Comparison of ENCODE assay signal across 30 mouse cellular contexts in genomic region chr11:24630403-24630900, GRCm38 (mm10).
DNase-seq lines count a peak whose midpoint lies in the region; ATAC-seq and TF ChIP-seq lines count a peak whose summit lies in the region.
"Had no signal": no experiment of that assay in that cellular context is flagged by ENCODE, and none has a peak within 500 bp of the region (broad histone marks: within the 10 kb centered on the region; RNA-seq: fewer than 3 reads in every experiment).

No protein-coding gene starts in this region.

- H3K9ac ChIP-seq in forebrain, postnatal 0 days, result no peak overlapping the region
- no peak overlapping the region for H3K9ac ChIP-seq in ES-E14 (ENCODE audit: insufficient read depth, low read depth, low read length, poor library complexity, severe bottlenecking)
- no peak overlapping the region for H3K9ac ChIP-seq in forebrain, embryonic 13.5 days
- H3K9ac ChIP-seq in kidney, embryonic 16.5 days (replicated peaks; ENCODE audit: low read length), result no peak overlapping the region
- H3K9ac ChIP-seq: heart, embryonic 12.5 days; hindbrain, embryonic 13.5 days; liver, embryonic 14.5 days; lung, embryonic 14.5 days; midbrain, embryonic 15.5 days; neural tube, embryonic 15.5 days; stomach, embryonic 15.5 days had no signal

- H3K27ac ChIP-seq in forebrain, embryonic 10.5 days, result peak overlapping the region; percentile 37; the same call in 1 of the 2 replicates
- no peak overlapping the region for H3K27ac ChIP-seq in forebrain, postnatal 0 days (ENCODE audit: low read depth, low read length)
- no peak overlapping the region for H3K27ac ChIP-seq in ES-E14 (ENCODE audit: insufficient read depth, low read depth, low read length, poor library complexity, severe bottlenecking)
- peak overlapping the region; percentile 68; the same call in 1 of the 2 replicates for H3K27ac ChIP-seq in forebrain, embryonic 13.5 days
- peak overlapping the region; percentile 57; the same call in 1 of the 2 replicates for H3K27ac ChIP-seq in limb, embryonic 10.5 days
- no peak overlapping the region for H3K27ac ChIP-seq in kidney, embryonic 16.5 days (ENCODE audit: low read length)
- H3K27ac ChIP-seq: hindbrain, embryonic 13.5 days; kidney, postnatal 0 days; liver, embryonic 14.5 days; midbrain, embryonic 15.5 days; neural tube, embryonic 15.5 days; stomach, embryonic 15.5 days had no signal

- H3K4me2 ChIP-seq in forebrain, postnatal 0 days (ENCODE audit: low read depth), result no peak overlapping the region
- no peak overlapping the region for H3K4me2 ChIP-seq in forebrain, embryonic 13.5 days
- H3K4me2 ChIP-seq in kidney, embryonic 16.5 days (replicated peaks; ENCODE audit: low read depth, low read length), result no peak overlapping the region
- H3K4me2 ChIP-seq: heart, embryonic 12.5 days; hindbrain, embryonic 13.5 days; lung, embryonic 14.5 days; midbrain, embryonic 15.5 days; neural tube, embryonic 15.5 days; stomach, embryonic 15.5 days had no signal

- WGBS in forebrain, embryonic 10.5 days, result 28% methylated on average over 1 of the region's 1 CpGs
- 21% methylated on average over 1 of the region's 1 CpGs for WGBS in forebrain, postnatal 0 days
- WGBS in forebrain, embryonic 13.5 days, result 4% methylated on average over 1 of the region's 1 CpGs
- WGBS in limb, embryonic 10.5 days, result 23% methylated on average over 1 of the region's 1 CpGs
- 27% methylated on average over 1 of the region's 1 CpGs for WGBS in kidney, embryonic 16.5 days

- no peak for DNase-seq in forebrain, embryonic 10.5 days (ENCODE audit: extremely low spot score, low spot score)
- no peak for DNase-seq in forebrain, postnatal 0 days
- DNase-seq in ES-E14 (ENCODE audit: low read depth, low spot score), result peak; percentile 28
- no peak for DNase-seq in limb, embryonic 10.5 days (ENCODE audit: low spot score)
- DNase-seq in lung, adult 18-20 months, result no peak
- no peak for DNase-seq in cerebellum, adult 11-12 months
- DNase-seq: adrenal gland, postnatal 14 days; cerebellum, adult 18-20 months; cerebellum, postnatal 14 days; heart, adult 2 months; heart, postnatal 4 days; kidney, adult 2 months; kidney, postnatal 4 days; layer of hippocampus, postnatal 36 days; left cerebral cortex, postnatal 4 days; liver; lung, embryonic 14.5 days; lung, postnatal 14 days; retina, postnatal 1 day; right cerebral cortex, postnatal 14 days had no signal

- H3K4me1 ChIP-seq in forebrain, embryonic 10.5 days, result peaks cover 47% of the 10 kb centered on the region
- no peaks in the 10 kb centered on the region for H3K4me1 ChIP-seq in forebrain, postnatal 0 days (ENCODE audit: insufficient read depth)
- H3K4me1 ChIP-seq in ES-E14 (ENCODE audit: control insufficient read depth in 2 of 2, insufficient read depth in 2 of 2, low read length in 2 of 2, poor library complexity in 1 of 2), result peaks cover 3 to 4% of the 10 kb centered on the region in 2 experiments; a peak in 2 of 4 replicates
- peaks cover 19% of the 10 kb centered on the region for H3K4me1 ChIP-seq in forebrain, embryonic 13.5 days
- H3K4me1 ChIP-seq in limb, embryonic 10.5 days, result peaks cover 37% of the 10 kb centered on the region
- no peaks in the 10 kb centered on the region for H3K4me1 ChIP-seq in kidney, embryonic 16.5 days (ENCODE audit: insufficient read depth, low read length)
- H3K4me1 ChIP-seq: heart, embryonic 12.5 days; hindbrain, embryonic 13.5 days; midbrain, embryonic 15.5 days; neural tube, embryonic 15.5 days; stomach, embryonic 15.5 days had no signal

- H3K9me3 ChIP-seq in forebrain, embryonic 10.5 days, result no peaks in the 10 kb centered on the region
- no peaks in the 10 kb centered on the region for H3K9me3 ChIP-seq in forebrain, postnatal 0 days (ENCODE audit: low read length)
- H3K9me3 ChIP-seq in ES-E14 (ENCODE audit: control insufficient read depth, insufficient read depth, low read depth, low read length), result no peaks in the 10 kb centered on the region
- no peaks in the 10 kb centered on the region for H3K9me3 ChIP-seq in forebrain, embryonic 13.5 days (replicated peaks)
- no peaks in the 10 kb centered on the region for H3K9me3 ChIP-seq in limb, embryonic 10.5 days (replicated peaks)
- no peaks in the 10 kb centered on the region for H3K9me3 ChIP-seq in kidney, embryonic 16.5 days (ENCODE audit: low read length)
- H3K9me3 ChIP-seq: heart, embryonic 12.5 days; hindbrain, embryonic 13.5 days; midbrain, embryonic 15.5 days; neural tube, embryonic 15.5 days; stomach, embryonic 15.5 days had no signal

- in situ Hi-C loops in ES-E14 (cut with MboI; ENCODE audit: low sequenced_read_pairs in 2 of 2, unreplicated experiment in 2 of 2), result no loop called here

- no peaks in the 10 kb centered on the region for H3K27me3 ChIP-seq in forebrain, embryonic 10.5 days (ENCODE audit: poor library complexity, severe bottlenecking)
- no peaks in the 10 kb centered on the region for H3K27me3 ChIP-seq in forebrain, postnatal 0 days (ENCODE audit: insufficient read depth, low read length)
- H3K27me3 ChIP-seq in forebrain, embryonic 13.5 days, result no peaks in the 10 kb centered on the region
- peaks cover 5% of the 10 kb centered on the region; the same call in 1 of the 2 replicates for H3K27me3 ChIP-seq in limb, embryonic 10.5 days (ENCODE audit: low read depth, poor library complexity, severe bottlenecking)
- no peaks in the 10 kb centered on the region for H3K27me3 ChIP-seq in kidney, embryonic 16.5 days (ENCODE audit: insufficient read depth, low read length)
- H3K27me3 ChIP-seq: heart, embryonic 12.5 days; hindbrain, embryonic 13.5 days; midbrain, embryonic 15.5 days; neural tube, embryonic 15.5 days; stomach, embryonic 15.5 days had no signal

- H3K36me3 ChIP-seq in forebrain, embryonic 10.5 days (replicated peaks), result no peaks in the 10 kb centered on the region
- H3K36me3 ChIP-seq in forebrain, postnatal 0 days (ENCODE audit: insufficient read depth), result no peaks in the 10 kb centered on the region
- no peaks in the 10 kb centered on the region for H3K36me3 ChIP-seq in ES-E14 (ENCODE audit: control insufficient read depth, insufficient read depth, low read length, poor library complexity, severe bottlenecking)
- no peaks in the 10 kb centered on the region for H3K36me3 ChIP-seq in forebrain, embryonic 13.5 days (ENCODE audit: poor library complexity, severe bottlenecking)
- no peaks in the 10 kb centered on the region for H3K36me3 ChIP-seq in limb, embryonic 10.5 days
- H3K36me3 ChIP-seq in kidney, embryonic 16.5 days (ENCODE audit: insufficient read depth, low read length), result no peaks in the 10 kb centered on the region
- H3K36me3 ChIP-seq: heart, embryonic 12.5 days; hindbrain, embryonic 13.5 days; midbrain, embryonic 15.5 days; neural tube, embryonic 15.5 days; stomach, embryonic 15.5 days had no signal

- TF ChIP-seq CTCF in forebrain, postnatal 0 days (IDR thresholded peaks at IDR 0.05; ENCODE audit: low read depth), result no peak

- no peak overlapping the region for H3K4me3 ChIP-seq in forebrain, embryonic 10.5 days
- H3K4me3 ChIP-seq in forebrain, postnatal 0 days (ENCODE audit: low read depth, low read length), result no peak overlapping the region
- H3K4me3 ChIP-seq in ES-E14 (ENCODE audit: insufficient read depth in 1 of 2, low read depth in 1 of 2, low read length in 2 of 2, poor library complexity in 1 of 2, severe bottlenecking in 1 of 2), result no peak overlapping the region
- no peak overlapping the region for H3K4me3 ChIP-seq in forebrain, embryonic 13.5 days
- H3K4me3 ChIP-seq in limb, embryonic 10.5 days, result no peak overlapping the region
- no peak overlapping the region for H3K4me3 ChIP-seq in kidney, embryonic 16.5 days (ENCODE audit: low read length)
- H3K4me3 ChIP-seq: erythroblast, embryonic 14.5 days; heart, adult 2 months; heart, embryonic 12.5 days; hindbrain, embryonic 13.5 days; midbrain, embryonic 15.5 days; neural tube, embryonic 15.5 days; stomach, embryonic 15.5 days had no signal

- no peak for ATAC-seq in forebrain, postnatal 0 days
- peak; percentile 31; the same call in 1 of the 2 replicates for ATAC-seq in forebrain, embryonic 13.5 days
- no peak for ATAC-seq in kidney, embryonic 16.5 days (ENCODE audit: low FRiP score, low TSS enrichment)
- ATAC-seq: midbrain, embryonic 15.5 days had no signal

TF ChIP-seq in ES-E14, 5 proteins besides CTCF, POLR2A, EP300 and RAD21:
- no peak for TF ChIP-seq ZNF384 (IDR thresholded peaks at IDR 0.05; ENCODE audit: low read depth, low read length)
- no peak for TF ChIP-seq HCFC1 (IDR thresholded peaks at IDR 0.05; ENCODE audit: borderline replicate concordance, insufficient read depth, low read length)
- no peak for TF ChIP-seq MAFK (IDR thresholded peaks at IDR 0.05; ENCODE audit: insufficient read depth, low read depth, low read length)
- no peak for TF ChIP-seq CHD2 (IDR thresholded peaks at IDR 0.05; ENCODE audit: low read depth, low read length)
- TF ChIP-seq ZC3H11A (IDR thresholded peaks at IDR 0.05; ENCODE audit: borderline replicate concordance, low read depth, low read length), result no peak

Comparison
In these comparisons a context has a peak if more than half of its experiments do, and no peak if none do; other contexts are left out.
1. H3K27ac ChIP-seq: peak in forebrain, embryonic 10.5 days (single experiment), forebrain, embryonic 13.5 days (single experiment) and limb, embryonic 10.5 days (single experiment); none in forebrain, postnatal 0 days (single experiment), ES-E14 (single experiment) and kidney, embryonic 16.5 days (single experiment).